Mouse (Mus musculus) midbrain, embryonic 12.5 days (tissue): ENCODE results near the gene Adra1b. TPM values are rescaled to one million over a fixed set of nuclear protein-coding genes. Genes with fewer than 3 reads are reported as not detected.

ENCODE experiments used
- ATAC-seq: fragments of 200-750 bp; cut with Nextera tagmentation; 2 replicates; pipeline ENCODE4 v1.8.0; 2017; ENCODE audit warnings: low read depth, moderate TSS enrichment, moderate library complexity; ENCODE audit not compliant: low FRiP score
- H3K27ac ChIP-seq: fragments of 300-500 bp; sonication (generic); replicated peaks from 2 replicates; pipeline ENCODE4 v1.5.1; 2016; ENCODE audit warnings: mild to moderate bottlenecking
- H3K27me3 ChIP-seq: fragments of 300-500 bp; sonication (generic); 2 replicates; pipeline ENCODE4 v1.6.1; 2016; ENCODE audit warnings: mild to moderate bottlenecking
- H3K36me3 ChIP-seq: fragments of 300-500 bp; sonication (generic); 2 replicates; pipeline ENCODE4 v1.6.1; 2016
- H3K4me1 ChIP-seq: fragments of 300-500 bp; sonication (generic); 2 replicates; pipeline ENCODE4 v1.6.1; 2016
- H3K4me2 ChIP-seq: fragments of 300-500 bp; sonication (generic); replicated peaks from 2 replicates; pipeline ENCODE4 v1.6.1; 2016; ENCODE audit warnings: mild to moderate bottlenecking, moderate library complexity
- H3K4me3 ChIP-seq: fragments of 300-500 bp; sonication (generic); 2 replicates; pipeline ENCODE4 v1.5.1; 2016; ENCODE audit warnings: mild to moderate bottlenecking
- H3K9ac ChIP-seq: fragments of 300-500 bp; sonication (generic); replicated peaks from 2 replicates; pipeline ENCODE4 v1.6.1; 2016; ENCODE audit warnings: mild to moderate bottlenecking, moderate library complexity
- H3K9me3 ChIP-seq: fragments of 300-500 bp; sonication (generic); 2 replicates; pipeline ENCODE4 v1.6.1; 2016; ENCODE audit warnings: mild to moderate bottlenecking
- WGBS: fragments of 180-500 bp; shearing (Covaris S2); methylation state at CpG from one replicate; pipeline ENCODE4 v1.1.7; 2016; 5-methylcytosine and 5-hydroxymethylcytosine counted together
- polyA plus RNA-seq: library from polyadenylated mRNA; unstranded; fragments of >200 nt; fragmentation: Nextera tagmentation; extraction: Ambion mirVana; gene quantifications from 2 replicates; pipeline ENCODE4 v1.2.1, GENCODE M21; 2016

The Adra1b gene
- polyA plus RNA-seq, 1 experiment from 2014 or later, result 1.7 TPM

DNA sequence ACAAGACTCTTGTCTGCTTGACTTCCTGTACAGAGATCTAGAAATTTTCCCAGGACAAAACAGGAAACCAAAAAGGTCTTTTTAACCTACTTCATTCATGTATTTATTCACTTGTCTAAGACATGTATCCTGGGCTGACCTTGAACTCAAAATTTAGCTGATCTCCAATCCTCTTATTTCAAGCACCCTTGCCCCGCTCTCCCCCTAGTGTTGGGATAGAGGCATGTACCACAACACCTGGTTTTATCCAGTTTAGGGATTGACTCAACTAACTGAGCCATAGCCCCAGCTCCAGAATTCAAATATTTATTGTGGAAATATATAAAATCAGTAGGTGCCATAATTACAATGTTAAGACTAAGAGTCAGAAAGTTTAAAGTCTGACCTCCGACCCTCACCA is 149.5 kb downstream of the Adra1b start:
- H3K4me1 ChIP-seq, result peaks cover 8% of the 10 kb centered on the region
- H3K9ac ChIP-seq, result no peak overlapping the region
- 73% methylated on average over 2 of the region's 2 CpGs for WGBS
- H3K9me3 ChIP-seq, result no peaks in the 10 kb centered on the region
- ATAC-seq, result no peak
- H3K27ac ChIP-seq, result no peak overlapping the region
- H3K36me3 ChIP-seq, result no peaks in the 10 kb centered on the region
- H3K4me3 ChIP-seq, result no peak overlapping the region
- no peak overlapping the region for H3K4me2 ChIP-seq
- no peaks in the 10 kb centered on the region; the same call in 1 of the 2 replicates for H3K27me3 ChIP-seq

GRCm38 (mm10) chr11:43747233-43748226 is 153.5 kb downstream of the Adra1b start, which contains the start of gene Ttc1:
Gene Ttc1 (minus strand): TSS chr11:43748008.
- H3K9ac ChIP-seq, result peak within 1 kb of the TSS; percentile 79
- H3K4me2 ChIP-seq, result peak within 1 kb of the TSS; percentile 91
- peak; percentile 98 for ATAC-seq
- H3K9me3 ChIP-seq, result no peaks in the 10 kb centered on the region
- peak within 1 kb of the TSS; percentile 63; the same call in 1 of the 2 replicates for H3K27ac ChIP-seq
- H3K27me3 ChIP-seq, result no peaks in the 10 kb centered on the region
- WGBS, result 3% methylated on average over 47 of the region's 47 CpGs
- H3K36me3 ChIP-seq, result peaks cover 25% of the 10 kb centered on the region
- peak within 1 kb of the TSS; percentile 72 for H3K4me3 ChIP-seq
- peaks cover 8% of the 10 kb centered on the region for H3K4me1 ChIP-seq

DNA sequence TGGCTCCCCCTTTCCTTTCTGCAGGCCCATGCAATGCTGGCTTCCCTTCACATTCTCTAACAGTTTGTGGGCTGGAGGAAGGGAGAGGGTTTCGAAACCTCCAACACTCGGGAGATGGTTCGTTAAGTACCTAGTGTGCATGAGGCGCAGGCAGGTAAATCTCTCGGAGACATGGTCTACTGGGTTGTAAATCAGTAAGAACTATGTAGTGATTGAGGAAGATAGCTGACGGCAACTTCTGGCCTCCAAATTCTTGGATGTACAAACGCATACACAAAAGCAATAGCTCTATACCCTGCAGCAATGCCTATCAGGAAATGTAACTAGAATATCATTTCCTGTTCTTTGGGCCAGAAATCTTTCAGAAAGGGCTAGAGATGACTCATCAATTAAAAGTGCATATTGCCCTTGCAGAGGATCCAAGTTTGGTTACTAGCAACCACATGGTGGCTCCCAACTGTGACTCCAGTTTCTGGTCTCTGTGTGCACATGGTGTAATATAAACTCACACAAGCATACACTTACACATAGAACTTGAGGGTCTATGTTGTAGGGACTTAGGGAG is 172.2 kb downstream of the Adra1b start:
- H3K9me3 ChIP-seq, result no peaks in the 10 kb centered on the region
- H3K27ac ChIP-seq, result no peak overlapping the region
- no peak overlapping the region for H3K9ac ChIP-seq
- no peak for ATAC-seq
- peaks cover 51% of the 10 kb centered on the region for H3K36me3 ChIP-seq
- 92% methylated on average over 7 of the region's 7 CpGs for WGBS
- no peaks in the 10 kb centered on the region for H3K27me3 ChIP-seq
- no peak overlapping the region for H3K4me3 ChIP-seq
- no peak overlapping the region for H3K4me2 ChIP-seq
- no peaks in the 10 kb centered on the region for H3K4me1 ChIP-seq

DNA sequence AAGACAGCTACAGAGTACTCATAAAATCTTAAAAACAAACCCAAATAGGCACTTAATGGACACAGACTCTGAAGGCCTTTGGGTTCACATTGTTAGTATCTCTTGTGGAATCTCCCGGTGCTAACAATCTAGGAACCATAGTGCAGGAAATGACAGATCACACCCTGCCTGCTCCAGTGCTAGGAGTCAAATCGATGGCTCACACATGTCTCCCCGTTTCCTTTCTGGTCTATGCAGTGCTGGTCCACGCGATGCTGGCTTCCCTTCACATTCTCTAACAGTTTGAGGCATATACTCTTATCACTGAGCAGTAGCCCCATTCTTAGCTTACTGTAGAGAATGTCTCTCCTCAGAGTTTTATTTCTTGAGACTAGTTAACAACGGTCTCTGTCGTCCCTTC is 173.2 kb downstream of the Adra1b start:
- no peaks in the 10 kb centered on the region for H3K9me3 ChIP-seq
- no peak overlapping the region for H3K27ac ChIP-seq
- H3K4me1 ChIP-seq, result no peaks in the 10 kb centered on the region
- no peaks in the 10 kb centered on the region for H3K27me3 ChIP-seq
- H3K36me3 ChIP-seq, result peaks cover 41% of the 10 kb centered on the region
- H3K4me3 ChIP-seq, result no peak overlapping the region
- H3K9ac ChIP-seq, result no peak overlapping the region
- WGBS, result 87% methylated on average over 7 of the region's 7 CpGs
- no peak overlapping the region for H3K4me2 ChIP-seq
- ATAC-seq, result no peak

Other genes starting within 250 kb of the Adra1b start
- gene Pwwp2a, start 219.2 kb downstream of the Adra1b start, polyA plus RNA-seq, result 50.9 and 60.7 TPM in 2 replicates
- gene Ttc1, start 153.2 kb downstream of the Adra1b start, polyA plus RNA-seq, result 79.2 and 82.1 TPM in 2 replicates